Mouse (Mus musculus): ENCODE data around the gene Ntf3.

The Ntf3 gene

DNA sequence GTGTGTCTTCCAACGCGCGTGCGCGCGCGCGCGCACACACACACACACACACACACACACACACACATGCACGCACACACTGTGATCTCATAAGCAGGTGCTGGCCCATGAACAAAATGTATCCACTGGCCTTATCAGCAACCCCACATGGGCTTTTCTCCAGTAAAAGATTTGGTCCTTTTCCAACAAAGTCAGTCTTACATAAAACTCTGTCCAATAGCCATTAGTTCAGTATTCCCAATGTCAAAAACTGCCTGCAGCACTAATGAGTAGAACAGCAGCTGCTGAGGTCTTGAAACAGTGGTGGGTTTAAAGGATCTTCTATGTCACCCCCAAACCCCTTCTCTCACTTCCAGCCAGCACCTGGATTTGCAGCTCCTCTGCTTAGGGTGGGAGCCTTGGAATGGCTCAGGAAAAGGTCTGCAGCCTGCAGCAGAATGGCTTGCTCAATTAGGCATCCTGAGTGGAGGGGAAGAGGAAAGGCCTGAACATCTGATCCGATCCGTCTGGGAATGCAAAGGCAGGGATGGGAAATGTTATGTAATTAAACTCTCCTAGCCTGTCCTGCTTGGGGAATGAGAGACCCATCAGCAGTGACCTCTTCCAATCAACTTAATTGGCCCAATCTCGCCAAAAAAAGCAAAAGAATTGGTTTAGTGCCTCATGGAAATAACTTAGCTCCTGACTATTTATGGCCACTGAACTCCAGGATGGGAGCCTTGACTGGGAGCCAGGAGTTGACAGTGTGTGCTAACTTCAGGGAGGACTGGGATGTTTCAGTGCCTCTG is 7.2 kb downstream of the Ntf3 start:
- no peak for DNase-seq (ENCODE audit: low spot score)

DNA sequence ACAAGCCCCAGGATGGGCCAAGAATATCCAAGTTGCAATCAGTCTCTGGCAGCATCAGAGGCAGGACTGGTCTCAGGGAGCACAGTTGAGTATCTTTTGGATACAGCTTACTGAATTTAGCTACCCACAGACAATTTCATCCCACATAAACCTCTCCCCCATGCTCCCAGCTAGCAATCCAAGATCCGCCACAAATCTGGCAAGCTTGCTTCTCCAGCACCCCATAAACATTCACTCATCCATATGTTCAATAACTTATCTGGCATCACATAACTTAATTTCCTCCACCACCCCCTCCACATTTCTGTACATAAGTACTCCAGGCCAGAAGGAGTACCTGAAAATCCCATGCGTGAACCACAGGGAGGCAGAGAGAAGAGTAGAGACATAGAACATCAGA is 10.8 kb downstream of the Ntf3 start:
- no peak for DNase-seq (ENCODE audit: low spot score)

DNA sequence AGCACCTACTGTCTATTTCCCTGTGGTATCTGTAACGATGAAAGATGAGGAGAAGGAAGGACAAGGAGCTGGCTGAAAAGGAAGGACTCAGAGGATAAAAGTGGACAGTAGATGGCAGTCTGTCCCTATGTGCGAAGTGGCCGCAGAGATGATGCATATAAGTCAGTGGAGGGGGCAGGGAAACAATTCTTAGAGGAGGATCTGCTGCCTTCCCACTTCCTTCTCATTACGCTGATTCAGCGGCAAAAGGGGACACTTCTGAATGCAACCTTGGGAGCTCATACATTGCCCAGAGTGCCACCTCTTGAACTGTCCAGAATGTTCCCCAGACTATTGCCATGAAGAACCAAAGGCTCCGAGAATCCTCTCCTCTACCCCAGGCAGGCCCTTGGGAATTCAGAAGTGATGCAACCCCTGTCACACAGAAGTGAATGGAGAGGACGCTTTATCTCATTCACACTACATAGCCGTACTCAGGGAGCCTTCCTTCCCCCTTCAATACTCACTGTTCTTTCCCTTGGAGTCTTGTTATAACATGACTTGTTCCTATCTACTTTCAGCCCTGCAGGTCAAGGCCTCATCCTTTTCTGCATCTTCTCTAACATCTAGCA is 12.2 kb downstream of the Ntf3 start:
- DNase-seq (ENCODE audit: low spot score): no peak

- DNase-seq (ENCODE audit: low spot score): no peak
Measured at GRCm38 (mm10) chr6:126153154-126153553, 13.6 kb downstream of the Ntf3 start.

- no peak for DNase-seq (ENCODE audit: low spot score)
Measured at GRCm38 (mm10) chr6:126143659-126144058, 23.1 kb downstream of the Ntf3 start.

- DNase-seq (ENCODE audit: low spot score): no peak
Measured at GRCm38 (mm10) chr6:126142741-126143140, 24.0 kb downstream of the Ntf3 start.

DNA sequence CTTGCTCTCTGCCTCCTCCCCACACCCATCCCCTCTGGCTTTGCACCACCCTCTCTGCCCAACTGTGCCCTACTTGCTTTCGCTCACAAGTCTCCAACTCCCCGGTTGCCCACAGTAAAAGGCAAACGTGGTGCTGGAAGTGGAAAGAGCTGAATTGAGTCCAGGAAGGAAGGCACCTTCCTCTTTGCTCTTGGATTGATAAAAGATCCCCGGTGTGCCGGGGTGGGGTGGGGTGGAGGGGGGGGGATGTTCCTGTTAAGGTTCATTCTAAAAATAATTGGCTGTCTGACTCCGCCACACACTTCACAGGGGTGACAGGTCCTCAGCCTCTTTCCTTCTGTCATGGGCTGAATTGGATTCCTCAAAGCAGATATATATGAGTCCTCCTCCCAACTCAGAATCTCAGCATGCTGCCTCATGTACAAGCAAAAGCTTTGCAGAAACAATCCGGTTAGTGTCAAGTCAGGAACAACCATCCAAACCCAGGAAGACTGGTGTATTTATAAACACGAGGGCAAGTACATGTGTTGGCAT is 24.6 kb downstream of the Ntf3 start:
- DNase-seq (ENCODE audit: low spot score): no peak

GRCm38 (mm10) chr6:126141472-126141871 is 25.2 kb downstream of the Ntf3 start:
- DNase-seq (ENCODE audit: low spot score): peak; percentile 33

DNA sequence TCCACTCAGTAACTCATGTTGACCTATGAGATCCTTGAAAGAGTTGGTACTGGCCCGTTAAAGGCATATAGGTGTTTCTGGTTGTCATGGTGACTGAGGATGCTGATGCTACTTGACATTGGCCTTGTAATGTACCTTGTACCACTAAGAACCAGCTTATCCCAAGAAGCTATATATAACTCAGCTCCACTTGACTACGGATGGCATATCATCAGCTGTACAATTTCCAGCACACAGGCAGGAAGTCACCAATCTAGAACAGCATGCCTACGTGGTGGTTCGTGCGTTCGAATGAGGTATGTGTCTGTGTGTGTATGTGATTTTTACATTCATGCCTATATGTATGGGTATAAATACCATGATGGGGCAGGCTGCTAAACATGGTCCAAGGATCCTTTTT is 25.7 kb downstream of the Ntf3 start:
- DNase-seq (ENCODE audit: low spot score): no peak

GRCm38 (mm10) chr6:126140416-126140815 is 26.3 kb downstream of the Ntf3 start:
- DNase-seq (ENCODE audit: low spot score): no peak

DNA sequence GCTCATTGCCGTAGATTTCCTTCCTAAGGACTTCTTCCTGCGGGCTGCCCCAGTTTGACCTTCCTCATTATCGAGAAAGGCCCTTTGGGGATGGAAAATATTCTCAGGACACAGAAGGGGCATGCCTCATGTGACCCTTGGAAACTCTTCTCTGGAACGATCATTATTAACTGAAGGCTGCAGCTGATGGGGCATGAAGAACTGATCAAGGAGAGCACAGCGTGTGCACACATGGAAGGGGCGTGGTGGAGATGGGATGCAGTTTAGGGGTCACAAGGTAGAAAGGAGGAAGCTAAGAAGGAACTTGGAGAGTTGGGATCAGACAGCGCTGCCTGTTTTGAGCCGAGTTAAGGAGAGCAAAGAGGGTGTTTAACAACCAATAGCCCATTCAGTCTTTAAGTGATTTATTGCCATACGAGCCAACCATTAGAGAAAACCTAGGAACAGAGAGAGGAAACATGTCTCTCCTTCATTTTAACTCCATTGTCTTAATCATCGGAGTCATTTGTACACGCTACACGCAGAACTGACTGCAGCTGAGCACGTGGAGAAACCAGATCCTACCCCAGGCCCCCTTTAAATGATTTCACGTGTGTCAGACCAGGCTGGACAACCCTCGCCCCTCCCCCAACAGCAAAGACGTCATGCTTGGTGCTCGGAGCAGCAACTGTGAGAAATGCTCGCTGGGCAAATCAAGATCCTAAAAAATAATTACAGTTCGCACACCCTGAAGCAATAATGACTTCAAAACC is 32.4 kb downstream of the Ntf3 start:
- DNase-seq (ENCODE audit: low spot score): no peak

GRCm38 (mm10) chr6:126128238-126128637 is 38.5 kb downstream of the Ntf3 start:
- DNase-seq (ENCODE audit: low spot score): no peak

GRCm38 (mm10) chr6:126118247-126118646 is 48.5 kb downstream of the Ntf3 start:
- DNase-seq (ENCODE audit: low spot score): no peak

GRCm38 (mm10) chr6:126117191-126117590 is 49.5 kb downstream of the Ntf3 start:
- DNase-seq (ENCODE audit: low spot score): no peak

- no peak for DNase-seq (ENCODE audit: low spot score)
Measured at GRCm38 (mm10) chr6:126114934-126115633, 51.6 kb downstream of the Ntf3 start.

DNA sequence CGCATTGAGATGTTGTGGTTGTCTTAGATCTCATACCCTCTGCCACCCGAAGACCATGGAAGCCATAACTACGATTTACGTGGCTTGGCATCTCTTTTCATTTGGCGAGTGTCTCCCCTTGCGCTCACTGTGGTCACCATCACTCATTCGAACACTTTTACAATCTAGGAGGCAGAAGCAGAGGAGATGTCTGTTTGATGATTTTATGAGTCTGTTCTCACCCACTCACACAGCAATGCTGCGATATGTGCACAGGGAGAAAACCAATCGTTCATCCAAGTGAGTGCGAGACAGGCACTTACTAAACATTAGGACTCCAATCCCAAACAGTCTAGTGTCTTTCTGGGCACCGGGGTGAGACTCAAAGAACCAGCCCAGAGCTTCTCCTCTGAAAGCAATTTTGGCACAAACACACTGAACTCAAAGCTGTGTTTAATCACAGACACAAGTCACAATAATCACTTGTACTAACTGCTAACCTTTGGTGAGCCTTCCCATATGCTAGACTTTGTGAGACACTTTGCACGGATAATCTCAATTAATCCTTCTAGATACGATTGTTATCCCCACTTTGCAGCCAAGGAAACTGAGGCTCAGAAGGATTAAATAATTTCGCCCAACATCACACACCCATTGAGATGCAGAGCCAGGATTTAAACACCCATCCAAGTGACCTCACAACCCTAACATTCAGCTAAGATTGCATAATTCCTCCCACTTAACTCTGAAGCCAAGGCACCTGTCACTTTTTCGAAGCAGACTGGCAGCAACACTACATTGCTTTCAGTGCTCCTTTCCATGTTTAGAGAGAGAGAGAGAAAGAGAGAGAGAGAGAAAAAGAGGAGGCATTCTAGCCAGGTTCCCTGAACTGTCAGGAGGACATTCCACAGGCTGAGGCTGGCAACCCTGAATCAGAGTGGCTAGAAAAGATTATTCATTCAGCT is 55.5 kb downstream of the Ntf3 start:
- no peak for DNase-seq (ENCODE audit: low spot score)

DNA sequence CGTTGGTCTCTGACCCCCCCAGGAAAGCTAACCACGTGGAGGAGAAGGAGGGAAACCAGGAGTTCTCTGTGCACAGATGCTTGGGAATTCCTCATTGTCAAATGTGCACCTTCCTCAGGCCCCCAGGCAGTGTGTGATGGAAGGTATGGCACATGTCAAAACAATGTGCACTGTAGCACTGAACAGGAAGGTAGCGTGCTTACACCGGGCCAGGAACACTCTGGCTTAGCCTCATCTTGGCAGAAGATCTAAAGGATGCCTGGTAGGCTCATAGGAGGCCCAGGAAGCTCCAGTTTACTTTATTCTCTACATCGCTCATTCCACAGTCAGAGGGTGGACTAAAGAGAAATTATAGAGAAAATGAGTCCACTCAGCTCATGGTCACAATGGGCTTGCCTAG is 57.5 kb downstream of the Ntf3 start:
- DNase-seq (ENCODE audit: low spot score): no peak

DNA sequence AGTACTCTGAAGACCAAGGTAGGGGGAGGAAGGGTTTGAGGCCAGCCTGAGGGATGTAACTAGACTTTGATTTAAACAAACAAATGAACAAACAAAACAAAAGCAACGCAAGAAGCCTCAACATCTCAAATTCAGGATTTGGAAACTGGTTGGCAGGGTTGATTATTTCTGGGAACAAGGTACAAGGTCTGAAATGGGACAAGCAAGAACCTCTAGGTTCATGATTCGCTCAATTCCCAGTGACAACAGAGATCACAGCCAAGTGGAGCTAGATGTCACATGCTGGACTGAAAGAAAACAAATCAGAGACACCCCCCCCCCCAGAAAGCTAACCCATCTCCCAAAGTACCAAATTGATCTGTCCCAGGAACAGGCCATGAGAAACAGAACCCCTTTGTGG is 57.9 kb downstream of the Ntf3 start:
- DNase-seq (ENCODE audit: low spot score): no peak

DNA sequence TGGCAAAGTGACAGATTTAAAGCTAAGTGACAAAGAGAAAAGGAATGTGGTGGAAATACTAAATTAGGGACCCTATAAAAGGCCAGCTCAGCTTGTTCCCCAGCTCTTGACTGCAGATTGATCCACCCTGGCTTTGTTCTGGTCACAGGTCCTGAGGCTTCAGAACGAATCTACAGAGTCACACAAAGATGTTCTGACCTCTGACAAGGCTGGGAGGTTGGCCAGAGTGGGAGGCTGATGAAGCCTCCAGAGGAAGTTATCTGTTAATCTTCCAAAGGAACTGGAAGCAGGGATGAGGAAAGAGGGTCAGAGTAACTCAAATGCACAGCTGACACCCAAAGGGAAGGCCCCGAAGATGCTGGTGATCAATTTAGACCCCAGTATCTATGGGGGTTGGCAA is 59.3 kb downstream of the Ntf3 start:
- no peak for DNase-seq (ENCODE audit: low spot score)

- DNase-seq (ENCODE audit: low spot score): no peak
Measured at GRCm38 (mm10) chr6:126106798-126107173, 59.9 kb downstream of the Ntf3 start.

Data from ovary, postnatal 14 days (tissue).